Mouse (Mus musculus): ENCODE data around the gene Efna3. TPM values are rescaled to one million over a fixed set of nuclear protein-coding genes. Genes with fewer than 3 reads are reported as not detected.
A peak's percentile ranks its signal among the peaks of the same experiment; 100 is the strongest.

Efna3 gene
- polyA plus RNA-seq, 1 experiment from 2014 or later, result 9.0 TPM

DNA sequence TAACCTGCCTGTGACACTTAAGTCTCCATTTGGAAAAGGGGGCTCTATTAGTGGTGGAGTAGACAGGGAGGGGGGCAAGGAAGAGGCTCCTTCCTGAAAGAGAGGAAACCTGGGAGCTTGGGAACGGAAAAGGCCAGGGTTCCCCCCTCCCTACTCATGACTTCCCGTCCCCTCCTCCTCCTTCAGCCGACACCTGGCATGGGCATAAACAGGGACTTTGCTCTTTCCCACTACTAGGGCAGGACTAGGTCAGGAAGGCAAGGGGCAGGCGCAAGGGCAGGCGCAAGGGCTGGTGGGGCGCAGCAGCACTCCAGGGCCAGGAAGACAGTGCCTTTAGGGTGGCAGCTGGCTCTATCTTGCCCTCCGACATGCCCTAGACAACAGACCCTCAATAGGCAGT lies 44.7 kb downstream of the Efna3 start:
- H3K27ac ChIP-seq, result peak overlapping the region; percentile 93
- H3K9me3 ChIP-seq, result no peaks in the 10 kb centered on the region
- H3K4me3 ChIP-seq (replicated peaks), result peak overlapping the region; percentile 55
- H3K4me1 ChIP-seq (replicated peaks), result peaks cover 43% of the 10 kb centered on the region
- H3K27me3 ChIP-seq (replicated peaks), result no peaks in the 10 kb centered on the region
- H3K4me2 ChIP-seq (replicated peaks), result peak overlapping the region; percentile 96
- ATAC-seq, result peak; percentile 64
- no peaks in the 10 kb centered on the region for H3K36me3 ChIP-seq
- H3K9ac ChIP-seq, result peak overlapping the region; percentile 72
- WGBS, result 35% methylated on average over 7 of the region's 7 CpGs

DNA sequence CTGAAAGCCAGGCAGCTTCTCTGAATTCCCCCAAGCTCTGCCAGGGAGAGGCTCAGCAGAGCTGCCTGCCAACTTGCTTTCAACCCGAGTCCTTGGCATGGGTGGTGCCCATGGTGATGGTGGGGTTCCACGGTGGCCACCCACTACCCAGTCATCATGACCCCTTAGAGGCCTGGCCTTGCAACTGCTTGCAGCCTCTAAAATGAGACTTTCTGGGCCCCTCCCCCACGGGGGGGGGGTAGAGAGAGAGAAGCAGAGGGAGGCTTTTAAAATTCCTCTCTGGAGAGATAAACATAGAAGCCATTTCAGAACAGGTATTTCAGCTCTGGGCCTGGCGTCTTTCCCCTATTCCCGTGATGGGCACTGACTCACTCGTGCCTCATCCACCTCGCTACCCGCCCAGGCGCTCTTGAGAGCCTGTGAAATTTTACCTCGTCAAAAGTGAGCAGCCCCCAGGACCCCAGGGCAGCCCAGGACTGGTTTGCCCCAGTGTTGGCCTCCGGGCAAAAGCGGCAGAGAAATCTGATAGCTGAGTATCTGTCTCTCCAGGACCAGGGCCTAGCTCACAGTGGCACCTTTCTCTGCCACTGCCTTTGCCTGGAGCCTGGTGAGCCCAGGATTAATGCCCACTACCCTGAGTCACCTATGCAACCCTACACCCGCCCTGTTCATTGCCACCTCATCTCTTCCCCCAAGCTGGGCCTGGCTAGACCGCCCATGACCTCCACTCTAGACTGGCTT lies 45.3 kb downstream of the Efna3 start:
- no peak for ATAC-seq
- Histone ChIP-seq H3K27ac (peak overlapping the region; percentile 93), H3K4me3 (replicated peaks) (peak overlapping the region; percentile 55), H3K27me3 (replicated peaks) (no peaks in the 10 kb centered on the region), H3K9me3 (no peaks in the 10 kb centered on the region), H3K9ac (peak overlapping the region; percentile 72), H3K4me1 (replicated peaks) (peaks cover 43% of the 10 kb centered on the region), H3K4me2 (replicated peaks) (peak overlapping the region; percentile 96), H3K36me3 (peaks cover 4% of the 10 kb centered on the region; the same call in 1 of the 2 replicates)
- 29% methylated on average over 14 of the region's 14 CpGs for WGBS

DNA sequence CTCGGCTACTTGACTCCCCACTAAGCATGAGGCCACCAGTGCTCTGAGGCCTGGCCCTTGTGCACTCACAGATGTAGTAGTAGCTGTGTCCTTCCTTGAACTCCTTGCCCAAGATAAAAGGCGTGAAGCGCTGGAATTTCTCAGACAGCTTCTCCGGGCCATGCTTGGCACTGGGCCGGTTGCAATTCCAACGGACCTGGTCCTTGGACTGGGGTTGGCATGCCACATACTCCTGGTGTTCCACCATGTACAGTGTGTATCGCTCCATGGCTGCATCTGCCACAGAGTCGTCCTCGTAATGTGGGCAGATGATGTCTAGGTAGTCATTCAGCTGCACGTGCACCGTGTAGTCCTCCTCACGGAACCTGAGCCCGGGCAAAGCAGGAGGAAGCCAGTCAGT lies 46.7 kb downstream of the Efna3 start:
- peak overlapping the region; percentile 96; the same call in 1 of the 2 replicates for H3K4me2 ChIP-seq (replicated peaks)
- no peaks in the 10 kb centered on the region for H3K9me3 ChIP-seq
- no peak overlapping the region for H3K9ac ChIP-seq
- peaks cover 35% of the 10 kb centered on the region for H3K4me1 ChIP-seq (replicated peaks)
- no peak for ATAC-seq
- WGBS, result 93% methylated on average over 13 of the region's 13 CpGs
- no peaks in the 10 kb centered on the region for H3K27me3 ChIP-seq (replicated peaks)
- no peak overlapping the region for H3K27ac ChIP-seq
- H3K36me3 ChIP-seq, result peaks cover 12% of the 10 kb centered on the region
- no peak overlapping the region for H3K4me3 ChIP-seq (replicated peaks)

GRCm38 (mm10) chr3:89271760-89272159 lies 51.0 kb downstream of the Efna3 start:
- peaks cover 12% of the 10 kb centered on the region for H3K36me3 ChIP-seq
- H3K4me1 ChIP-seq (replicated peaks), result peaks cover 32% of the 10 kb centered on the region
- no peak for ATAC-seq
- WGBS, result 68% methylated on average over 6 of the region's 6 CpGs
- no peaks in the 10 kb centered on the region for H3K9me3 ChIP-seq
- H3K27me3 ChIP-seq (replicated peaks), result no peaks in the 10 kb centered on the region
- no peak overlapping the region for H3K4me3 ChIP-seq (replicated peaks)
- no peak overlapping the region for H3K27ac ChIP-seq
- no peak overlapping the region for H3K9ac ChIP-seq
- H3K4me2 ChIP-seq (replicated peaks), result no peak overlapping the region

GRCm38 (mm10) chr3:89270891-89271290 lies 51.9 kb downstream of the Efna3 start:
- peaks cover 32% of the 10 kb centered on the region for H3K4me1 ChIP-seq (replicated peaks)
- peaks cover 12% of the 10 kb centered on the region for H3K36me3 ChIP-seq
- H3K9me3 ChIP-seq, result no peaks in the 10 kb centered on the region
- no peak for ATAC-seq
- peak overlapping the region; percentile 83 for H3K4me2 ChIP-seq (replicated peaks)
- peak overlapping the region; percentile 57; the same call in 1 of the 2 replicates for H3K4me3 ChIP-seq (replicated peaks)
- H3K27ac ChIP-seq, result peak overlapping the region; percentile 77
- 66% methylated on average over 6 of the region's 6 CpGs for WGBS
- H3K9ac ChIP-seq, result peak overlapping the region; percentile 75
- no peaks in the 10 kb centered on the region for H3K27me3 ChIP-seq (replicated peaks)

- H3K27ac ChIP-seq, result peak within 1 kb of the TSS; percentile 77
- H3K36me3 ChIP-seq, result peaks cover 12% of the 10 kb centered on the region
- H3K27me3 ChIP-seq (replicated peaks), result no peaks in the 10 kb centered on the region
- peak within 1 kb of the TSS; percentile 83 for H3K4me2 ChIP-seq (replicated peaks)
- peak; percentile 68 for ATAC-seq
- 3% methylated on average over 39 of the region's 39 CpGs for WGBS
- peaks cover 32% of the 10 kb centered on the region for H3K4me1 ChIP-seq (replicated peaks)
- H3K4me3 ChIP-seq (replicated peaks), result peak within 1 kb of the TSS; percentile 57
- peak within 1 kb of the TSS; percentile 75 for H3K9ac ChIP-seq
- H3K9me3 ChIP-seq, result no peaks in the 10 kb centered on the region
These were observed 52.6 kb downstream of the Efna3 start, which contains the start of gene Slc50a1 for GRCm38 (mm10) chr3:89270051-89270755. Gene Slc50a1, minus strand, starts transcription at chr3:89270570.

DNA sequence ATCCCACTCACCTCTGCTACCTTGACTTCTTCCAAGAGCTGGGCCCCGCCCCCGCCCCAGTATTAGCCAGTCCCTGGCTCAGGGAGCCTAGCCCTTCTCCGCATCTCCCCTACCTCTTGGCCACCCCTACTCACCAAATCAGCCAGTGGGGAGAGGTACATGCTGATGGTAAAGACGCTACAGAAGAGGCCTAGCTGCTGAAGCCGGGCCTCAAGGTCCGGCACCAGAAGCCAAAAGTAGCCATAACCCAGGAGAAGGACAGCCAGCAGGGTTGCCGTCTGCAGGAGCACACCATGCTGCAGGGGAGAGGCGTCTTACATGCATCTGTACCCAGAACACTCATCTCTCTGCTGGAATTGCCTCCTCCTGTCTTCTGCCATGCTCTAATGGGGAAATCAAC lies 53.8 kb downstream of the Efna3 start:
- 65% methylated on average over 8 of the region's 8 CpGs for WGBS
- H3K4me3 ChIP-seq (replicated peaks), result no peak overlapping the region
- H3K9ac ChIP-seq, result no peak overlapping the region
- no peak overlapping the region for H3K27ac ChIP-seq
- H3K4me1 ChIP-seq (replicated peaks), result peaks cover 32% of the 10 kb centered on the region
- H3K27me3 ChIP-seq (replicated peaks), result no peaks in the 10 kb centered on the region
- H3K4me2 ChIP-seq (replicated peaks), result peak overlapping the region; percentile 83
- ATAC-seq, result no peak
- peaks cover 12% of the 10 kb centered on the region for H3K36me3 ChIP-seq
- no peaks in the 10 kb centered on the region for H3K9me3 ChIP-seq

GRCm38 (mm10) chr3:89266439-89266893 lies 56.3 kb downstream of the Efna3 start:
- WGBS, result 0% methylated on average over 20 of the region's 20 CpGs

More at GRCm38 (mm10) chr3:89266439-89266893, 56.3 kb downstream of the Efna3 start:
- peak overlapping the region; percentile 83 for H3K9ac ChIP-seq
- peak overlapping the region; percentile 75 for H3K4me2 ChIP-seq (replicated peaks)
- H3K4me3 ChIP-seq (replicated peaks), result peak overlapping the region; percentile 71
- no peaks in the 10 kb centered on the region for H3K36me3 ChIP-seq
- no peaks in the 10 kb centered on the region for H3K27me3 ChIP-seq (replicated peaks)
- H3K9me3 ChIP-seq, result no peaks in the 10 kb centered on the region
- H3K27ac ChIP-seq, result peak overlapping the region; percentile 70
- peak; percentile 87 for ATAC-seq
- peaks cover 28% of the 10 kb centered on the region for H3K4me1 ChIP-seq (replicated peaks)

Other genes starting within 250 kb of the Efna3 start
- gene Rusc1, start 229.7 kb downstream of the Efna3 start, polyA plus RNA-seq (2015; fragmentation: Nextera tagmentation; extraction: Ambion mirVana), result 25.6 and 26.6 TPM in 2 replicates
- 0.08 TPM in 1 of 2 replicates, not detected in the other for gene Gm43738, start 221.9 kb downstream of the Efna3 start, polyA plus RNA-seq (2015; fragmentation: Nextera tagmentation; extraction: Ambion mirVana)
- 481 and 531 TPM in 2 replicates for gene Fdps, start 221.0 kb downstream of the Efna3 start, polyA plus RNA-seq (2015; fragmentation: Nextera tagmentation; extraction: Ambion mirVana)
- 58.8 and 74.1 TPM in 2 replicates for gene Pklr, start 186.8 kb downstream of the Efna3 start, polyA plus RNA-seq (2015; fragmentation: Nextera tagmentation; extraction: Ambion mirVana)
- gene Hcn3, start 162.8 kb downstream of the Efna3 start, polyA plus RNA-seq (2015; fragmentation: Nextera tagmentation; extraction: Ambion mirVana), result 2.4 and 2.6 TPM in 2 replicates
- gene Clk2, start 158.2 kb downstream of the Efna3 start, polyA plus RNA-seq (2015; fragmentation: Nextera tagmentation; extraction: Ambion mirVana), result 21.2 and 25.4 TPM in 2 replicates
- gene Scamp3, start 145.5 kb downstream of the Efna3 start, polyA plus RNA-seq (2015; fragmentation: Nextera tagmentation; extraction: Ambion mirVana), result 115 and 124 TPM in 2 replicates
- gene Fam189b, start 139.8 kb downstream of the Efna3 start, polyA plus RNA-seq (2015; fragmentation: Nextera tagmentation; extraction: Ambion mirVana), result 17.9 and 19.3 TPM in 2 replicates
- gene Gba, start 120.0 kb downstream of the Efna3 start, polyA plus RNA-seq (2015; fragmentation: Nextera tagmentation; extraction: Ambion mirVana), result 53.5 and 53.7 TPM in 2 replicates
- 20.4 and 23.0 TPM in 2 replicates for gene Thbs3, start 107.8 kb downstream of the Efna3 start, polyA plus RNA-seq (2015; fragmentation: Nextera tagmentation; extraction: Ambion mirVana)
- gene Mtx1, start 95.9 kb downstream of the Efna3 start, polyA plus RNA-seq (2015; fragmentation: Nextera tagmentation; extraction: Ambion mirVana), result 214 and 222 TPM in 2 replicates
- gene Muc1, start 93.9 kb downstream of the Efna3 start, polyA plus RNA-seq (2015; fragmentation: Nextera tagmentation; extraction: Ambion mirVana), result 10.1 and 19.7 TPM in 2 replicates
- gene Krtcap2, start 77.0 kb downstream of the Efna3 start, polyA plus RNA-seq (2015; fragmentation: Nextera tagmentation; extraction: Ambion mirVana), result 348 and 351 TPM in 2 replicates
- gene Trim46, start 76.7 kb downstream of the Efna3 start, polyA plus RNA-seq (2015; fragmentation: Nextera tagmentation; extraction: Ambion mirVana), result 2.9 and 4.1 TPM in 2 replicates
- gene Dpm3, start 63.6 kb downstream of the Efna3 start, polyA plus RNA-seq (2015; fragmentation: Nextera tagmentation; extraction: Ambion mirVana), result 131 and 134 TPM in 2 replicates
- gene Slc50a1, start 52.4 kb downstream of the Efna3 start, polyA plus RNA-seq (2015; fragmentation: Nextera tagmentation; extraction: Ambion mirVana), result 60.6 and 63.9 TPM in 2 replicates
- gene Efna1, start 41.8 kb downstream of the Efna3 start, polyA plus RNA-seq (2015; fragmentation: Nextera tagmentation; extraction: Ambion mirVana), result 57.9 and 58.5 TPM in 2 replicates
- gene Efna4, start 15.1 kb upstream of the Efna3 start, polyA plus RNA-seq (2015; fragmentation: Nextera tagmentation; extraction: Ambion mirVana), result 16.9 and 18.1 TPM in 2 replicates
- gene Adam15, start 27.0 kb upstream of the Efna3 start, polyA plus RNA-seq (2015; fragmentation: Nextera tagmentation; extraction: Ambion mirVana), result 45.5 and 49.5 TPM in 2 replicates
- gene Dcst2, start 39.0 kb upstream of the Efna3 start, polyA plus RNA-seq (2015; fragmentation: Nextera tagmentation; extraction: Ambion mirVana), result 1.4 and 1.5 TPM in 2 replicates
- 1.6 and 1.9 TPM in 2 replicates for gene Dcst1, start 42.3 kb upstream of the Efna3 start, polyA plus RNA-seq (2015; fragmentation: Nextera tagmentation; extraction: Ambion mirVana)
- gene Zbtb7b, start 71.8 kb upstream of the Efna3 start, polyA plus RNA-seq (2015; fragmentation: Nextera tagmentation; extraction: Ambion mirVana), result 8.9 and 10.4 TPM in 2 replicates
- not detected in 2 replicates for gene Lenep, start 79.8 kb upstream of the Efna3 start, polyA plus RNA-seq (2015; fragmentation: Nextera tagmentation; extraction: Ambion mirVana)
- gene Flad1, start 88.9 kb upstream of the Efna3 start, polyA plus RNA-seq (2015; fragmentation: Nextera tagmentation; extraction: Ambion mirVana), result 32.9 and 33.3 TPM in 2 replicates
- gene Cks1b, start 95.4 kb upstream of the Efna3 start, polyA plus RNA-seq (2015; fragmentation: Nextera tagmentation; extraction: Ambion mirVana), result 383 and 386 TPM in 2 replicates
- 85.6 and 87.3 TPM in 2 replicates for gene Shc1, start 95.5 kb upstream of the Efna3 start, polyA plus RNA-seq (2015; fragmentation: Nextera tagmentation; extraction: Ambion mirVana)
- gene Pygo2, start 107.2 kb upstream of the Efna3 start, polyA plus RNA-seq (2015; fragmentation: Nextera tagmentation; extraction: Ambion mirVana), result 32.7 and 33.2 TPM in 2 replicates
- 39.2 and 40.2 TPM in 2 replicates for gene Pbxip1, start 113.7 kb upstream of the Efna3 start, polyA plus RNA-seq (2015; fragmentation: Nextera tagmentation; extraction: Ambion mirVana)
- gene Pmvk, start 131.6 kb upstream of the Efna3 start, polyA plus RNA-seq (2015; fragmentation: Nextera tagmentation; extraction: Ambion mirVana), result 62.7 and 69.6 TPM in 2 replicates
- gene Kcnn3, start 197.2 kb upstream of the Efna3 start, polyA plus RNA-seq (2015; fragmentation: Nextera tagmentation; extraction: Ambion mirVana), result 4.4 and 4.6 TPM in 2 replicates

Data from intestine, embryonic 15.5 days (tissue).